Mouse (Mus musculus) spleen, postnatal 14 days (tissue): Measurements from ENCODE around the gene Efna5.

ENCODE experiments used
- DNase-seq, 2 experiments: peaks; one replicate each; pipeline ENCODE4 v3.0.0; 2021 to 2022; ENCODE audit warnings: low spot score in 2 of 2

Gene Efna5

GRCm38 (mm10) chr17:62700791-62701602 is 180.1 kb downstream of the Efna5 start:
- DNase-seq, result no peak

GRCm38 (mm10) chr17:62694958-62695437 is 186.1 kb downstream of the Efna5 start:
- DNase-seq, result no peak

GRCm38 (mm10) chr17:62692242-62692641 is 188.9 kb downstream of the Efna5 start:
- no peak for DNase-seq

GRCm38 (mm10) chr17:62691201-62691715 is 189.9 kb downstream of the Efna5 start:
- no peak for DNase-seq

GRCm38 (mm10) chr17:62690256-62690655 is 190.9 kb downstream of the Efna5 start:
- no peak for DNase-seq

- DNase-seq, result no peak
Measured at GRCm38 (mm10) chr17:62689646-62690045, 191.5 kb downstream of the Efna5 start.

- DNase-seq, result no peak
Measured at GRCm38 (mm10) chr17:62687369-62687768, 193.7 kb downstream of the Efna5 start.

GRCm38 (mm10) chr17:62685181-62685580 is 195.9 kb downstream of the Efna5 start:
- no peak for DNase-seq

GRCm38 (mm10) chr17:62683142-62683541 is 198.0 kb downstream of the Efna5 start:
- no peak for DNase-seq

- DNase-seq, result no peak
Measured at GRCm38 (mm10) chr17:62681726-62682125, 199.4 kb downstream of the Efna5 start.

- no peak for DNase-seq
Measured at GRCm38 (mm10) chr17:62680737-62681136, 200.4 kb downstream of the Efna5 start.

GRCm38 (mm10) chr17:62676832-62677231 is 204.3 kb downstream of the Efna5 start:
- DNase-seq, result no peak

- DNase-seq, result no peak
Measured at GRCm38 (mm10) chr17:62676409-62676808, 204.7 kb downstream of the Efna5 start.

GRCm38 (mm10) chr17:62675811-62676255 is 205.3 kb downstream of the Efna5 start:
- no peak for DNase-seq

GRCm38 (mm10) chr17:62672068-62672467 is 209.0 kb downstream of the Efna5 start:
- DNase-seq, result no peak

GRCm38 (mm10) chr17:62666761-62667160 is 214.4 kb downstream of the Efna5 start:
- no peak for DNase-seq

GRCm38 (mm10) chr17:62665823-62666222 is 215.3 kb downstream of the Efna5 start:
- no peak for DNase-seq

GRCm38 (mm10) chr17:62664709-62665108 is 216.4 kb downstream of the Efna5 start:
- no peak for DNase-seq

- DNase-seq, result no peak
Measured at GRCm38 (mm10) chr17:62661801-62662200, 219.3 kb downstream of the Efna5 start.

- DNase-seq, result no peak
Measured at GRCm38 (mm10) chr17:62659501-62660175, 221.5 kb downstream of the Efna5 start.

GRCm38 (mm10) chr17:62657832-62658630 is 223.1 kb downstream of the Efna5 start:
- DNase-seq, result no peak

- DNase-seq, result no peak
Measured at GRCm38 (mm10) chr17:62657051-62657450, 224.1 kb downstream of the Efna5 start.
